Mouse (Mus musculus) bone marrow macrophage, adult 2 months (primary cell): Measurements from ENCODE around the gene Slc25a27. TPM values are rescaled to one million over a fixed set of nuclear protein-coding genes. Genes with fewer than 3 reads are reported as not detected.

ENCODE experiments used
- H3K27ac ChIP-seq: 2 replicates; pipeline ENCODE4 v1.5.1; 2012; ENCODE audit warnings: low read depth, low read length; ENCODE audit not compliant: insufficient read depth
- H3K4me1 ChIP-seq: 2 replicates; pipeline ENCODE4 v1.6.1; 2012; ENCODE audit warnings: low read length; ENCODE audit not compliant: control insufficient read depth, insufficient read depth
- H3K4me3 ChIP-seq: 2 replicates; pipeline ENCODE4 v1.5.1; 2012; ENCODE audit warnings: mild to moderate bottlenecking, low read length, moderate library complexity; ENCODE audit not compliant: insufficient read depth
- CTCF ChIP-seq: IDR thresholded peaks from 2 replicates; pipeline ENCODE4 v1.5.1; 2012; ENCODE audit warnings: low read depth, mild to moderate bottlenecking, low read length, moderate library complexity
- POLR2A ChIP-seq: IDR thresholded peaks from 2 replicates; pipeline ENCODE4 v1.6.1; 2012; ENCODE audit warnings: mild to moderate bottlenecking, low read depth, low read length, borderline replicate concordance
- polyA plus RNA-seq: library from polyadenylated mRNA; stranded (reverse); fragments of >200 nt; gene quantifications from 2 replicates; pipeline ENCODE4 v1.2.4, GENCODE M21; 2012; ENCODE audit not compliant: missing spikeins, insufficient read depth, insufficient read length

The Slc25a27 gene
- polyA plus RNA-seq = 6.5 and 6.6 TPM in 2 replicates

DNA sequence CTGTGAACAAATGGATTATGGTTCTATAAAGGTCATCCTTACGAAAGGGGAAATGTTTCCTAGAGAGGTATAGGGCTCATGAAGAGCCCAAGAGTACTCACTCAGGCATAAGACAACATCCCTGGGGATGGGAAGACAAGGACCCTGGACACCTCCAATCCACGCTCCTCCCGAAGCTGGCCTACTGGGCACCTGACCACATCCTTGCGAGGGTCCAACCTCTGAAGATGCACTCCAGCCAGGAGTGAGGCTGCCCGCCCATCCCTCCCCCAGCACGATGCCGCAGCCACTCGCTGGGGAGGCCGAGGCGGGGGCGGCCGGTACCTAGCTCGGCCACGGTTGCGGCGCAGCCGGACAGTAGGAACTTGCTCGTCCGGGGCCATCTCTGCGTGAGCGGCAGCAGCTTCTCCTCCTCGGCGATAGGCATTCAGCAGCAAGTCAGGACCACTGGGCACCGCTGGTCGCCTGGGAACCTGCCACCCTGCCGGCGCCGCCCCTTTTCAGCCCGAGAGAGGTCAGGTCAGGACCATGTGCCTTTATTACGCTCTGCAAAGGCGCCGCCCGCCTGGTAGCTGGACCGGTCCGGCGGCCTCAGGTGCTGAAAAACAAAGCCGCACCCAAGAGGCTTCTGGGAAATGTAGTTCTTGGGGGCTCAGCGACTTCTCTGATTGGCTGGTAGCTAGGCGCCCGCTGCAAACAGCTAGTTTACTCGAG lies at the start of gene Slc25a27:
Slc25a27 (minus strand) TSS at position 639 of the 714 bp plus-strand sequence.
- H3K4me1 ChIP-seq = peaks cover 3% of the 10 kb centered on the region; the same call in 1 of the 2 replicates
- no peak for TF ChIP-seq POLR2A
- no peak for TF ChIP-seq CTCF
- peak within 1 kb of the TSS; percentile 69 for H3K4me3 ChIP-seq
- no peak within 1 kb of the TSS for H3K27ac ChIP-seq

DNA sequence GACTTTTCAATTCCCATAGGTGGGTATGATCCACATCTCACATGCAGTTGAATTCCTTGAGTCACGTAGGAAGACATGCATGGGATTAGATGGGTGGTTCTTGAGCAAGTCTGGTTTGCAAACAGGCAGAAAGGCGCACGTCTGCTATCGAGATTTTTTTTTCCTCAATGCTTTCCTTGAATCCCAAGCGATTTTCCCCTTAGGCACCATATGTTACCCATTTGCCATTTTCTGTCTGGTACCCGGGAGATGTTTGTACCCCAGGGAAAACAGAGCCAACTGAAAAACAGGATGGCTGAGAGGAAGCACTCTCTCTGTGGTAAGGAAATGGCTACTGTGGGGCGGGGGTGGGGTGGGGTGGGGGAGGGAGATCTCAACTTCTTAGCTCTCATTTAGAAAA lies 49.6 kb upstream of the Slc25a27 start:
- H3K4me1 ChIP-seq = no peaks in the 10 kb centered on the region
- no peak overlapping the region for H3K27ac ChIP-seq
- no peak for TF ChIP-seq CTCF
- no peak for TF ChIP-seq POLR2A
- H3K4me3 ChIP-seq = no peak overlapping the region

- TF ChIP-seq CTCF (no peak), POLR2A (no peak)
- no peaks in the 10 kb centered on the region for H3K4me1 ChIP-seq
- no peak overlapping the region for H3K27ac ChIP-seq
- H3K4me3 ChIP-seq = no peak overlapping the region
Measured at GRCm38 (mm10) chr17:43714191-43714590, 47.2 kb upstream of the Slc25a27 start.

GRCm38 (mm10) chr17:43711557-43712352 lies 44.7 kb upstream of the Slc25a27 start:
- Histone ChIP-seq H3K4me1 (no peaks in the 10 kb centered on the region), H3K4me3 (no peak overlapping the region), H3K27ac (no peak overlapping the region)
- TF ChIP-seq POLR2A (no peak), CTCF (no peak)

DNA sequence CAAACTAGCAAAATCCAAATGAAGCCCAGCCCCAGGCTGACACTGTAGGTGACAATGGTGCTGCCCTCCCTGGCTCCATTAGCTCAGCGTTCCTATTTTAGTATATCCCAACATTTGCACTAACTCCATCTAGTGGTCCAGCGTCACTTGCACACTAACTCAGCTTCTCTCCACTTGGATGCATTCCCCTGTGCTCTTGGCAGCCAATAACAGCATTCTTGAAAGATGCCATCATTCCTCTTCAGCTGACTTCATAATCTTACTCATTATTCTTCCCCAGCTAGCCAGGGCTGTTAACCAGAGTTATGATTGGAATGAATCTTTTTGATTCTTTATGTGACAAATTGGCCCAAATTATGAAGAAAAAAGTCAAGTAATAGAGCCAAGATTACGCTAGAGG lies 40.2 kb upstream of the Slc25a27 start:
- Histone ChIP-seq H3K4me3 (no peak overlapping the region), H3K27ac (no peak overlapping the region), H3K4me1 (no peaks in the 10 kb centered on the region)
- TF ChIP-seq CTCF (no peak), POLR2A (no peak)

DNA sequence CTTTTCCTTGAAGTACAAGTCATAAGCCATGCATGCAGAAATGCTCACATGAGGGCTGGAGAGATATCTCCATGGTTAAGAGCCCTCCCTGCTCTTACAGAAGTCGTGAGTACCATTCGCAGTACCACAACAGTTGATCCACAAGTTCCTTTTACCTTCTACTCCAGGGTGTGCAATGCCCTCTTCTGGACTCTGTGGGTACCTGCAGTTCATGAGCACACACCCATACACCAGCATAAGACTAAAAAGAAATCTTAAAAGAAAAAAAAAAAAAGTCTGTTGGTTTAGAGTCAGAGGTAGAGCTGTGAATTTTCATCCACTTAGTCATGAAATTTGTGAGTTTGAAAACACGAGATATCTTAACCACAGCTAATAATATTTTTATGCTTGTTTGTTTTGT lies 39.7 kb upstream of the Slc25a27 start:
- no peaks in the 10 kb centered on the region for H3K4me1 ChIP-seq
- TF ChIP-seq POLR2A (no peak), CTCF (no peak)
- H3K27ac ChIP-seq = no peak overlapping the region
- H3K4me3 ChIP-seq = no peak overlapping the region

- no peak overlapping the region for H3K27ac ChIP-seq
- H3K4me1 ChIP-seq = no peaks in the 10 kb centered on the region
- TF ChIP-seq CTCF = no peak
- TF ChIP-seq POLR2A = no peak
- H3K4me3 ChIP-seq = no peak overlapping the region
Measured at GRCm38 (mm10) chr17:43704216-43704930, 37.4 kb upstream of the Slc25a27 start.

DNA sequence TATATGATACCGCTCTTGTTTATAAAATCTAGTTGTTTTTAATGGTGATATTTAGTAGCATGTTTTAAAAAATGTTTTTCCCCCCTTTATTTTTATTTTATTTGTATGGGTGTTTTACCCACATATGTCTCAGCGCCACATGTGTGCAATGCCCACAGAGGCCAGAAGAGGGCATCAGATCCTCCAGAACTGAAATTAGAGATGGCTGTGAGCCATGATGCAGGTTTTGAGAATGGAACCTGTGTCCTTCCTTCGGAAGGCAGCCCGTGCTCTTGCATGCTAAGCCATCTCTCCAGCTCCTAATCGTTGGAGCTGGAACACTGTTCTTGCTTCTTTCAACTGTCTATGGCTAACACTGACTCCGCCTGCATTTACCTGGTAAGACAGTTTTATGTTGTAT lies 34.0 kb upstream of the Slc25a27 start:
- H3K4me3 ChIP-seq = no peak overlapping the region
- H3K4me1 ChIP-seq = no peaks in the 10 kb centered on the region
- H3K27ac ChIP-seq = no peak overlapping the region
- TF ChIP-seq CTCF = peak; percentile 49
- no peak for TF ChIP-seq POLR2A

- Histone ChIP-seq H3K4me1 (no peaks in the 10 kb centered on the region), H3K27ac (no peak overlapping the region), H3K4me3 (no peak overlapping the region)
- TF ChIP-seq CTCF (peak; percentile 54; the same call in 1 of the 2 replicates), POLR2A (no peak)
Measured at GRCm38 (mm10) chr17:43698997-43699649, 32.1 kb upstream of the Slc25a27 start.
